Mouse (Mus musculus) forebrain, embryonic 15.5 days (tissue): ENCODE data around the gene Nmi. TPM values are rescaled to one million over a fixed set of nuclear protein-coding genes. Genes with fewer than 3 reads are reported as not detected.

Source experiments
- ATAC-seq: fragments of 200-750 bp; cut with Nextera tagmentation; replicated peaks from 2 replicates; pipeline ENCODE4 v1.8.0; 2017; ENCODE audit warnings: mild to moderate bottlenecking, moderate TSS enrichment, moderate library complexity
- H3K27ac ChIP-seq: fragments of 300-500 bp; sonication (generic); replicated peaks from 2 replicates; pipeline ENCODE4 v1.5.1; 2015; ENCODE audit warnings: mild to moderate bottlenecking, inconsistent platforms
- H3K27me3 ChIP-seq: fragments of 300-500 bp; sonication (generic); 2 replicates; pipeline ENCODE4 v1.6.1; 2015; ENCODE audit warnings: inconsistent platforms
- H3K36me3 ChIP-seq: fragments of 300-500 bp; sonication (generic); 2 replicates; pipeline ENCODE4 v1.6.1; 2015; ENCODE audit warnings: mild to moderate bottlenecking, inconsistent platforms
- H3K4me1 ChIP-seq: fragments of 300-500 bp; sonication (generic); 2 replicates; pipeline ENCODE4 v1.6.1; 2015; ENCODE audit warnings: inconsistent platforms
- H3K4me2 ChIP-seq: fragments of 300-500 bp; sonication (generic); replicated peaks from 2 replicates; pipeline ENCODE4 v1.6.1; 2015; ENCODE audit warnings: mild to moderate bottlenecking, inconsistent platforms
- H3K4me3 ChIP-seq: fragments of 300-500 bp; sonication (generic); 2 replicates; pipeline ENCODE4 v1.5.1; 2015; ENCODE audit warnings: mild to moderate bottlenecking, inconsistent platforms
- H3K9ac ChIP-seq: fragments of 300-500 bp; sonication (generic); replicated peaks from 2 replicates; pipeline ENCODE4 v1.6.1; 2015; ENCODE audit warnings: mild to moderate bottlenecking, inconsistent platforms
- H3K9me3 ChIP-seq: fragments of 300-500 bp; sonication (generic); 2 replicates; pipeline ENCODE4 v1.6.1; 2016; ENCODE audit warnings: inconsistent platforms
- WGBS: fragments of 180-500 bp; shearing (Covaris S2); methylation state at CpG from one replicate; pipeline ENCODE4 v1.1.7; 2015; ENCODE audit warnings: mixed read lengths; 5-methylcytosine and 5-hydroxymethylcytosine counted together
- polyA plus RNA-seq: library from polyadenylated mRNA; unstranded; fragments of >200 nt; fragmentation: Nextera tagmentation; extraction: Ambion mirVana; gene quantifications from 2 replicates; pipeline ENCODE4 v1.2.1, GENCODE M21; 2015

Gene Nmi
- polyA plus RNA-seq, 1 experiment from 2014 or later, result 4.7 TPM

GRCm38 (mm10) chr2:51982288-51982687 is 9.0 kb upstream of the Nmi start:
- no peaks in the 10 kb centered on the region; the same call in 1 of the 2 replicates for H3K4me1 ChIP-seq
- H3K4me2 ChIP-seq, result no peak overlapping the region
- no peaks in the 10 kb centered on the region for H3K27me3 ChIP-seq
- WGBS, result 83% methylated on average over 13 of the region's 13 CpGs
- no peak overlapping the region for H3K27ac ChIP-seq
- H3K9me3 ChIP-seq, result no peaks in the 10 kb centered on the region
- no peak for ATAC-seq
- H3K36me3 ChIP-seq, result no peaks in the 10 kb centered on the region
- H3K4me3 ChIP-seq, result no peak overlapping the region
- H3K9ac ChIP-seq, result no peak overlapping the region

- H3K9ac ChIP-seq, result no peak overlapping the region
- H3K27ac ChIP-seq, result peak overlapping the region; percentile 11; the same call in 1 of the 2 replicates
- no peak overlapping the region for H3K4me3 ChIP-seq
- H3K9me3 ChIP-seq, result no peaks in the 10 kb centered on the region
- ATAC-seq, result no peak
- H3K4me1 ChIP-seq, result no peaks in the 10 kb centered on the region; the same call in 1 of the 2 replicates
- WGBS, result 65% methylated on average over 11 of the region's 11 CpGs
- no peaks in the 10 kb centered on the region for H3K27me3 ChIP-seq
- no peak overlapping the region for H3K4me2 ChIP-seq
- H3K36me3 ChIP-seq, result no peaks in the 10 kb centered on the region
These were observed 8.3 kb upstream of the Nmi start for GRCm38 (mm10) chr2:51981630-51982029.

- Histone ChIP-seq H3K27ac (peak overlapping the region; percentile 52; the same call in 1 of the 2 replicates), H3K4me1 (peaks cover 14% of the 10 kb centered on the region), H3K4me3 (peak overlapping the region; percentile 61), H3K9me3 (no peaks in the 10 kb centered on the region), H3K27me3 (no peaks in the 10 kb centered on the region), H3K9ac (peak overlapping the region; percentile 67), H3K4me2 (peak overlapping the region; percentile 92), H3K36me3 (no peaks in the 10 kb centered on the region)
- ATAC-seq, result peak; percentile 82
- 3% methylated on average over 40 of the region's 40 CpGs for WGBS
These were observed 469 bp downstream of the Nmi start for GRCm38 (mm10) chr2:51972641-51973409.

GRCm38 (mm10) chr2:51972142-51972541 is 1.2 kb downstream of the Nmi start:
- peak overlapping the region; percentile 61 for H3K4me3 ChIP-seq
- no peak overlapping the region for H3K9ac ChIP-seq
- peak overlapping the region; percentile 92; the same call in 1 of the 2 replicates for H3K4me2 ChIP-seq
- WGBS, result 62% methylated on average over 5 of the region's 5 CpGs
- no peaks in the 10 kb centered on the region for H3K27me3 ChIP-seq
- no peak; the same call in 1 of the 2 replicates for ATAC-seq
- no peak overlapping the region for H3K27ac ChIP-seq
- no peaks in the 10 kb centered on the region for H3K36me3 ChIP-seq
- peaks cover 14% of the 10 kb centered on the region for H3K4me1 ChIP-seq
- no peaks in the 10 kb centered on the region for H3K9me3 ChIP-seq

GRCm38 (mm10) chr2:51970897-51971296 is 2.4 kb downstream of the Nmi start:
- no peak overlapping the region for H3K4me2 ChIP-seq
- H3K4me1 ChIP-seq, result peaks cover 14% of the 10 kb centered on the region
- H3K9me3 ChIP-seq, result no peaks in the 10 kb centered on the region
- H3K36me3 ChIP-seq, result no peaks in the 10 kb centered on the region
- WGBS, result 94% methylated on average over 4 of the region's 4 CpGs
- no peak for ATAC-seq
- no peak overlapping the region for H3K4me3 ChIP-seq
- no peak overlapping the region for H3K9ac ChIP-seq
- H3K27ac ChIP-seq, result no peak overlapping the region
- no peaks in the 10 kb centered on the region for H3K27me3 ChIP-seq

GRCm38 (mm10) chr2:51967288-51967687 is 6.0 kb downstream of the Nmi start:
- Histone ChIP-seq H3K27ac (no peak overlapping the region), H3K36me3 (no peaks in the 10 kb centered on the region), H3K4me2 (no peak overlapping the region), H3K9me3 (no peaks in the 10 kb centered on the region), H3K9ac (no peak overlapping the region), H3K27me3 (no peaks in the 10 kb centered on the region), H3K4me3 (no peak overlapping the region), H3K4me1 (0 out of 2 replicates have a peak, but pooled peaks cover 2% of the 10 kb centered on the region)
- WGBS, result 92% methylated on average over 3 of the region's 3 CpGs
- no peak for ATAC-seq

GRCm38 (mm10) chr2:51953648-51954204 is 19.6 kb downstream of the Nmi start:
- Histone ChIP-seq H3K4me1 (no peaks in the 10 kb centered on the region), H3K27ac (no peak overlapping the region), H3K9ac (no peak overlapping the region), H3K4me2 (no peak overlapping the region), H3K4me3 (no peak overlapping the region), H3K9me3 (no peaks in the 10 kb centered on the region), H3K27me3 (no peaks in the 10 kb centered on the region), H3K36me3 (no peaks in the 10 kb centered on the region)
- no peak for ATAC-seq
- 87% methylated on average over 7 of the region's 7 CpGs for WGBS

GRCm38 (mm10) chr2:51950876-51951275 is 22.4 kb downstream of the Nmi start:
- ATAC-seq, result no peak

GRCm38 (mm10) chr2:51948105-51948830 is 25.0 kb downstream of the Nmi start:
- peak; percentile 53; the same call in 1 of the 2 replicates for ATAC-seq
- H3K27me3 ChIP-seq, result no peaks in the 10 kb centered on the region
- H3K27ac ChIP-seq, result no peak overlapping the region
- no peaks in the 10 kb centered on the region for H3K4me1 ChIP-seq
- H3K4me3 ChIP-seq, result no peak overlapping the region
- no peaks in the 10 kb centered on the region for H3K36me3 ChIP-seq
- H3K9ac ChIP-seq, result no peak overlapping the region
- WGBS, result 80% methylated on average over 6 of the region's 6 CpGs
- H3K4me2 ChIP-seq, result no peak overlapping the region
- no peaks in the 10 kb centered on the region for H3K9me3 ChIP-seq

More at GRCm38 (mm10) chr2:51950876-51951275, 22.4 kb downstream of the Nmi start:
- Histone ChIP-seq H3K27me3 (no peaks in the 10 kb centered on the region), H3K9ac (no peak overlapping the region), H3K4me2 (no peak overlapping the region), H3K27ac (no peak overlapping the region), H3K4me1 (no peaks in the 10 kb centered on the region), H3K36me3 (no peaks in the 10 kb centered on the region), H3K9me3 (no peaks in the 10 kb centered on the region), H3K4me3 (no peak overlapping the region)
- WGBS, result 49% methylated on average over 1 of the region's 1 CpGs

GRCm38 (mm10) chr2:51945812-51946211 is 27.5 kb downstream of the Nmi start:
- H3K9me3 ChIP-seq, result no peaks in the 10 kb centered on the region
- no peak overlapping the region for H3K9ac ChIP-seq
- H3K4me2 ChIP-seq, result no peak overlapping the region
- ATAC-seq, result no peak
- no peaks in the 10 kb centered on the region for H3K27me3 ChIP-seq
- H3K27ac ChIP-seq, result no peak overlapping the region
- 70% methylated on average over 2 of the region's 2 CpGs for WGBS
- no peaks in the 10 kb centered on the region for H3K36me3 ChIP-seq
- no peaks in the 10 kb centered on the region for H3K4me1 ChIP-seq
- H3K4me3 ChIP-seq, result no peak overlapping the region

- Histone ChIP-seq H3K4me2 (no peak overlapping the region), H3K36me3 (no peaks in the 10 kb centered on the region), H3K4me1 (no peaks in the 10 kb centered on the region), H3K9ac (no peak overlapping the region), H3K27ac (no peak overlapping the region), H3K9me3 (no peaks in the 10 kb centered on the region), H3K4me3 (no peak overlapping the region), H3K27me3 (no peaks in the 10 kb centered on the region)
- 93% methylated on average over 7 of the region's 7 CpGs for WGBS
- ATAC-seq, result no peak
These were observed 31.5 kb downstream of the Nmi start for GRCm38 (mm10) chr2:51941832-51942231.

GRCm38 (mm10) chr2:51938750-51939149 is 34.5 kb downstream of the Nmi start:
- Histone ChIP-seq H3K9me3 (no peaks in the 10 kb centered on the region), H3K4me2 (no peak overlapping the region), H3K27me3 (no peaks in the 10 kb centered on the region), H3K9ac (no peak overlapping the region), H3K36me3 (no peaks in the 10 kb centered on the region), H3K4me1 (peaks cover 3% of the 10 kb centered on the region; the same call in 1 of the 2 replicates), H3K27ac (no peak overlapping the region), H3K4me3 (no peak overlapping the region)
- no peak for ATAC-seq
- 91% methylated on average over 3 of the region's 3 CpGs for WGBS
